Mouse (Mus musculus): ENCODE measurements around the gene Lrg1. TPM values are rescaled to one million over a fixed set of nuclear protein-coding genes. Genes with fewer than 3 reads are reported as not detected.

Gene Lrg1
- total RNA-seq, 2 experiments from 2014 or later: 3.1 to 4.0 TPM

DNA sequence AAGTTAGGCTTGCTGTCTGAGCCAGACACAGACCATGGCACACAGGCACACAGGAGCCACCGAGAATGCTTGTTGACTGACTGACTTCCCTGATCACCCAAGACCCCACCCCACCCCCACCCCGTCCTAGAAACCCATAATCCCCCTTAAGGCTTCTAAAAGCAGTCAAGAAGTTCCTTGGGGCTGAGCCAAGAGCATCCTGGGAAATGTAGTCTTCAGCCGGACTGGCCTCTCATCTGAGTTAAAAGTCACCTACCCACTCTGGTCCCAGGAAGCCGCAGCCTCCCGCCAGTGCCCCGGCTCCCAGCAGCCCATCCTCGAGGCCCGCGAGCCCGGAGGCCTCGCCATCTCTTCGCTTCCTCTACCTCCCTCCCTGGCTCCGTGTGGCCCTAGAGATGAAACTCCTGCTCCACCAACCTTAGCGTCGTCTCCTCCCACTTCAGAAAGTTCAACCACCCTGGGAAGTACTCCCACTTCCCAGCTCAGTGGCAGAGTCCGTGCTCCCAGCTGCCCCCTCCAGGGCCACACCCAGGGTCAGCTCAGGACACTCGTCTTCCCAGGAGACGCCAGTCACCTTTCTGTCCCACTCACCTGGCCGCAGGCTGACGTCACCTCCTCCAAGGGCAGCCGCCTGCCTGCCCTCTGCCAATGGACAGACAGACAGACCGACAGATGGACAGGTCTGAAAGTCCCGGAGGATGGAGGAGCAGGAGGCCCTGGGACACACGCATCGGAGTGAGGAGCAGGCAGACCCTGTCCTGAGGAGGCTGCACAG, 16.2 kb upstream of the Lrg1 start:
- no peak for DNase-seq (ENCODE audit: low spot score in 2 of 2)

DNA sequence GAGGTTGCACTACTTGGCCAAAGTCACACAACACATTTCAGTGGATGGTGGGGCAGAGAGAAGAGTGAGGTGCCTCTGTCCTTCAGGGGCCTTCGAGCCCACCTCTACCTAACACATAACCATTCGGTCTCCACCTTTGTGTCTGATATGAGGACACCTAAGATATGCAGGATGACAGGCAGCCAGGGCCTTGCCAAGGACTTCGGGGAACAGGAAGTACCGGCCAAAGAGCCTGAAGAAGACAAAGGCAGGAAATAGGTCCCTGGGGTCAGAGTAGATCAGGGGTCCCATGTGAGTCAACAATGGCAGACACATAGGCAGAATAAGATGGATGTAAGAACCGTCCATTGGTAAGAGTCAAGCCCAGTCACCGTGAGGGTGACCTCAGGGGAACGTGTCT, 14.8 kb upstream of the Lrg1 start:
- no peak for DNase-seq (ENCODE audit: low spot score in 2 of 2)

- DNase-seq (ENCODE audit: low spot score in 2 of 2): peak in 1 of 2 experiments; percentile 68
These were observed 12.7 kb upstream of the Lrg1 start for GRCm38 (mm10) chr17:56134463-56134971.

- no peak for DNase-seq (ENCODE audit: low spot score in 2 of 2)
These were observed 11.9 kb upstream of the Lrg1 start for GRCm38 (mm10) chr17:56133457-56134363.

DNA sequence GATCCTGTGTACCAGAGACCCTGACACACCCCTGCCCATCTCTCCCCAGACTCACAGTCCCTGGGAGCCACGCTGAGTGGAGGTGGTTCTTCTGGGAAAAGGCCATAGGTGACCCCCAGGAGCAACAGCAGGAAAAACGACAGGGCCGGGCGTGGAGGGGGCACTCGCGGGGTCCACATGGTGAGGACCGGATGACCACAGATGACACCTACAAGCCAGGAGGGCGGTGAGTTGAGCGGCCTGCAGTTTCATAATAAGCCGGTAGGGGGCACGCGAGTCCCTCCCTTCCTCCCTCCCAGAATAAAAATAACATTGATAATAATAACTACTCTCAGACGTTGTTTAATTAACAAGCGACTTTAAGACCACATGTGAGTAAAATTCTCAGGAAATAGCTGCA, 10.9 kb upstream of the Lrg1 start:
- peak in 1 of 2 experiments; percentile 64 for DNase-seq (ENCODE audit: low spot score in 2 of 2)

DNA sequence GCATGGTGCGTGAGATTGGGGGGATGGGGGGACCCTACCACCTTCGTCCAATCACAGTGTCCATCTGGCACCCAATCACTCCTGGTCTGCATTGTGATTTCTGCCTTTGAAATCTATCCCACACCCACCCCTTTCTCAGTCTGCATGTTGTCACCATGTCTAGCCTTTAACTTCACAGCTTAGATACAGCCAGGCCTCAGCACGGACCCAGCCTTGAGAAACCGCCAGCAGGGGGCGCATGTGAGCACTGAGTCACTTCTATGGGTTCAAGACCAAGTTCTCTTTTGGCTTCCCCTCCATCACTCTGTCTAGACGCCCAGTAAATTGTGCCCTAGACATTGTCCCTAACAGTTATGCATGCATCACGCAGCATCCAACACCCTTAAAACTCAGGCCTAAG, 10.0 kb upstream of the Lrg1 start:
- peak in 1 of 2 experiments; percentile 66 for DNase-seq (ENCODE audit: low spot score in 2 of 2)

DNA sequence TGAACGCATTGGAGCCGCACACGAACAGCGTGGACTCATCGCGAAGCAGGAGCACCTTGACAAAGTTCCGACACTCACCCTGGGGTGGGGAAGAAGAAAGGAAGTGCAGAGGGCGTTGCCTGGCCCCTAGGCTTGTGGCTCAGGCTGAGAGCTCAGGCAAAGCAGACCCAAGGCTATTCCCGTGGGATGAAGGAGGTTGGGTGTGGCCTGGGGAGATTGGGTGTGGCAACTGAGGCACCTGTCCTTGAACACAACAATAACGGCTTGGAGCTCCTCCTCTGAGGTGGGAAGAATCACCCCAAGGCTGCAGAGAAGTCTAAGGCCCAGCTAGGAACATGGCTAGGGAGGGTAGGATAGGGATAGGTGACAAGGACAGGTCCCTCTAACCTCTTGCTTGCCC, 9.3 kb upstream of the Lrg1 start:
- DNase-seq (ENCODE audit: low spot score in 2 of 2): no peak

DNA sequence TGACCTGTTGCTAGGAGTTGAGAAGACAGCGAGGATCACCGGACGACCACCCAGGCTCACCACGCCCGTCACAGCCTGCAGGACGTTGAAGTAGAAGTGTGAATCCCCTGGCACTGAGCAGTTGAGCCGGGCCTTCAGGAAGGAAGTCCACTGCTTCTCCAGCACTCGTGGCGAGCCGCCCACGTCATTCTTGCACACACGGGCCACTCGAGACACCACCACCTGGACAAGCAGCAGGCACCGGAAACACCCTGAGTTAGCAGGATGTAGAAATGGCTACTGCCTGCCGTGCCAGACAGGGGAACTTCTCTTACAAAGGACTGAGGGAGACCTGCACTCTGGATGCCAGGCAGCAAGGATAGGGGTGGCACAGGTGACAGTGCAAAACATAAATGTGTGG, 6.4 kb upstream of the Lrg1 start:
- DNase-seq (ENCODE audit: low spot score in 2 of 2): no peak

- no peak for DNase-seq (ENCODE audit: low spot score in 2 of 2)
These were observed 4.4 kb upstream of the Lrg1 start for GRCm38 (mm10) chr17:56126175-56126574.

DNA sequence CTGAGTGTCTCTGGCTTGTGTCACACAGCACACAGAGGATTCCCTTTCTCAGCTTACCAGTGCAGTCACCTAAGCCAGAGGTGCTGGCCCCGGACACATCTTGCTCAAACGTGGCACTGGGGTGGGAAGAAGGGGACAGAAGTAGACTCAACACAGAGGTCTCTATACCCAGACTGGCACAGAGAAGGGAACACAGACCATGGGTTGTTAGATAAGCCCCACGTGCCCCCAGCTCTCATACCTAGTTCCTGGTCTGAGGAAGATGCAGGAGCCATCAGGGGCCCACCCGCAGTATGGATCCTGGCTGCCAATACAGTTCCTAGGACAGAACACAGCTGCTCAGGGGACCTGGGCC, 3.5 kb upstream of the Lrg1 start:
- no peak for DNase-seq (ENCODE audit: low spot score in 2 of 2)

DNA sequence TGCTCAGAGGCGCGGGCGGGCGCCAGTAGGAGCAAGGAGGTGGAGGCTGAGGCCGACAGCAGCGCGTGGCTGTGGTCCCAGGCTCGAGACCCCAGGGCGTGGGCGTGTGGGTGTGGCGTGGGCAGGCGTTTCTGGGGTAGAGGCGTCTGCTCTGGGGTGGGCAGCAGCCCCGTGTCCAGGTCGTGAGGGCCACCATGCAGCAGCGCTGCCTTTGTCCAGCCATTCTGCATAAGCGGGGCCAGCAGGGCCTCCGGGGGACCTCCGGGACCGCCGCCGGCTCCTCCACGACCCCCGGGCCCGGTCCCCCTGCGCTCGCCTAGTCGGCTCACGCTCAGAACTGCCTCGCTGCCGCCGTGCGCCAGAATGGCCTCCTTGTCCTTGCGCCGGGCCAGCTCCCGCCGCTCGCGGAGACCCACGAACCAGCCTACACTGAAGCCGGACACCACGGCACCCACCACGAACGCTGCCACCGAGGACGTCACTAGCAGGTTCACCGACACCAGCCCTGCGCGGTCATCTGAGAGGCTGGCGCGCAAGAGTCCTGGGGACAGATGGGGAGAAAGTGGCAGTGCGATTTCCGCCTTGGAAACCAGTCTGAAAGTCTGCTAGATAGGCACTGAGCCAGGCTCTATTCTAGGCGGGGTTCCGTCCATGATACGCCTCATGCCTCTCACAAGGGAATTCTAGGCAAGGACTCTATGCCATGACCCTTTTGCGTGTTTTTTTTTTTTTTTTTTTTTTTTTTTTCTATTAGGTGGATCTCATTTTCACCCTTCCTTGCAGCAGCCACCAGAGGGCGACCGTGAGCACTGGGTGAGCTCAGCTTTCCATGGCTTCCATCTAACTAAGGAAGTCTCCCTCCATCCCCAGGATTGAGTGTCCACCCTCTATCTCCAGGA, 2.8 kb upstream of the Lrg1 start:
- DNase-seq (ENCODE audit: low spot score in 2 of 2): no peak

DNA sequence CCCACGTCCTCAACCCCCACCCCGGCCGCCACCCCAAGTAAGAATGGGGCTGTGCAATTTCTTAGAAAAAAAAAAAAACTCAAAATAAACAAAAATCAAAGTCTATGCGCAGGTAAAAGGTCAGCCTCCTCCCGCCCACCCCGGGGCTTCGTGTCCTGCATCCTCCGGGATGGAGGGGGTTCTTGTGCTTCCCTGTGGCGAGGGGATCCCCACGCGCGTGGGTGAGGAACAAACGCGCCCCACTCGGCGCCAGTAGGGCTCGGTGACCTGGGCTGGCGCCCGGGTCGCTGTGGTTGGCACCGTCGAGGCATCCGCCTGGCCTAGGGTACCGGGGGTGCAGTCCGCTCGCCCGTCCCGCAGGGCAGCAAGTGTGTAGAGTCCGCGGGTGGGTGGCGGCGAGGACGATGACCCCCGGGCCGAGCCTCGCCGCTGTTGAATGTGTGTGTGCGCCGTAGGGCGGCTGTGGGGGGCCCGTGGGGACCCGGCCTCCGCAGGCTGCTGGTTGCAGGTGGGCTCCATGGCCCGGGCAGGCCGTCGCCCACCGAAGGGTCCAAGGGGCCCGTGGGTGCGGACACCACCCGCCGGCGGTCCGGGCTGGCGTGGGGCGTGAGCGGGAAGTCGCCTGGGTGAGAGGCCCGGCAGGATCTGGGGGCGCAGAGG, 2.0 kb upstream of the Lrg1 start:
- no peak for DNase-seq (ENCODE audit: low spot score in 2 of 2)

DNA sequence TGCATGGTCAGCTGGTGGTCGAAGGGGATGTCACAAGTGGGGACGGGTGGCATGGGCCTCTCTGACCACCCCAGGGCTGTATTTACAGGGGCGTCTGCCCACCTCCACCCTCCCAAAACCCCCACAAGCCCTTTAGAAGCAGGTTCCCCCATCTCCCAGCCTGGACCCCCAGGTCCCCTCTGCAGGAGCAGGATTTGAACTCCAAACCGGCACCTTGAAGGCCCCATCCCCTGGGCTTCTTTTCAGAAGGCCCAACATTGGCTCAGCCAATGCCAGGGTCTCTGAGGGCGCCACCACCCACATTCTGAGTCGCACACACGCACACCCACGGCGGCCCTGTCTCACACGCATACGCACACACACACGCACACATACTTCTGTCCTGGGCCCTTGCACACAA, 1.4 kb upstream of the Lrg1 start:
- no peak for DNase-seq (ENCODE audit: low spot score in 2 of 2)

- peak in 1 of 2 experiments; percentile 49 for DNase-seq (ENCODE audit: low spot score in 2 of 2)
These were observed 1.6 kb downstream of the Lrg1 start for GRCm38 (mm10) chr17:56119981-56120880.

DNA sequence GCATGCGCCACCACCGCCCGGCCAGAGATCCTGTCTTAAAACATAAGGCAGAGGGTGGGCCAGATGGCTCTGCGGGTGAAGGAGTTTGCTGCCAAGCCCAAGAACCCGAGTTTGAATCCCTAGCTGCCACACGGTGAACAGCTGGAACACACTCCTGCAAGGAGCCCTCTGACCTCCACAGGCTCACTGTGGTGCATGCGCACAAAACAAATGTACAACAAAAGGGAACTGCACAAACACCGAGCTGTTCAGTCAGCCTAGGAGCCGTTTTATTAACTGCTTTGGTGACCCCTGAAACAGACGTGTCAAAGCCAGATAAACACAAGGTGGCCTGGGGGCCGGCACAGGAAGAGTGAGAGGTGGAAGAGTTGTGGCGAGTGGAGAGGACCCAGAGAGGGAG, 2.4 kb downstream of the Lrg1 start:
- no peak for DNase-seq (ENCODE audit: low spot score in 2 of 2)

DNA sequence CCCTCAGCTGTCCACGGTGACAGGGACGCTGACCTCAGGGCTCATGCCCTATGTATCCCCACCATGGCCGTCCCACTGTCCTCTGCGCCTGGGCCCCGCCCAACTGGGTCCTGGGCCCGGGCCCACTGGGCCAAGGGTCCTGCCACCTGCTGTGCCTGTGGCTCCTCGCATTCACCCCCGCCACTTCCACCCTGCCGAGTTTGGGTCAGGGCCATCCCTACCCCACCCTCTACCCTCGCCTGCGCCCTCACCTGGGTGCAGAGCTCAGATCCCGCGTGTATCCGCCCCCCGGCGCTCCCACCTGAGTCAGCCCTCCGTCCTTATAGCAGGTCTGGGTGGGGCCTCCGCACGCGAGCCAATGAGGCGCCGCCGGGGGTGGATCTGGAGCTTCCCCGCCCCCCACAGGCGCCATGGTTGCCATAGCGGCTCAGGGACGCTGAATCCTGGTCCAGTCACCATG, 4.5 kb downstream of the Lrg1 start, which contains the start of gene Plin5:
Gene Plin5, minus strand, starts transcription at position 346 of the 460 bp plus-strand sequence.
- DNase-seq (ENCODE audit: low spot score in 2 of 2): peak in 1 of 2 experiments; percentile 64

GRCm38 (mm10) chr17:56116193-56116592, 5.6 kb downstream of the Lrg1 start:
- DNase-seq (ENCODE audit: low spot score in 2 of 2): no peak

GRCm38 (mm10) chr17:56112743-56113142, 9.1 kb downstream of the Lrg1 start:
- no peak for DNase-seq (ENCODE audit: low spot score in 2 of 2)

DNA sequence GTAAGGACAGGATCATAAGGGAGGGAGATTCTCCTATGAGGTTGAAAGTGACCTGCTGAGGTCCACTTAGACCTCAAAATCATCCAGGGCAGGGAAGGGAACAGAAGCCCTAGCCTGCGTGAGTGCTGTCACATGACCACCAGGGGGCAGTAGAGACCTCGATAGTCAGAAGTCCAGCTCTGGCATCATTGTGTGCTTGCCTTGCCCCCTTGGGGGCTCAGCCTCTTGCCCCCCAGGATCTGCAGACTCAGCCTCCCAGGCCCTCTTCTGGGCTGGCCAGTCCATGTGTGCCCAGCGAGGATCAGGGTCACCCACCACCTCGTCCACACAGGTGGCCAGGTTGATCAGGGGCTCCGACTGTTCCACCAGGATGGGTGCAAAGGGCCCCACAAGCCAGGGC, 9.9 kb downstream of the Lrg1 start:
- DNase-seq (ENCODE audit: low spot score in 2 of 2): peak in 1 of 2 experiments; percentile 68
